Mouse (Mus musculus): ENCODE results near the gene Nms. TPM values are rescaled to one million over a fixed set of nuclear protein-coding genes. Genes with fewer than 3 reads are reported as not detected.

The Nms gene
- total and polyA plus RNA-seq, 3 experiments = not detected

DNA sequence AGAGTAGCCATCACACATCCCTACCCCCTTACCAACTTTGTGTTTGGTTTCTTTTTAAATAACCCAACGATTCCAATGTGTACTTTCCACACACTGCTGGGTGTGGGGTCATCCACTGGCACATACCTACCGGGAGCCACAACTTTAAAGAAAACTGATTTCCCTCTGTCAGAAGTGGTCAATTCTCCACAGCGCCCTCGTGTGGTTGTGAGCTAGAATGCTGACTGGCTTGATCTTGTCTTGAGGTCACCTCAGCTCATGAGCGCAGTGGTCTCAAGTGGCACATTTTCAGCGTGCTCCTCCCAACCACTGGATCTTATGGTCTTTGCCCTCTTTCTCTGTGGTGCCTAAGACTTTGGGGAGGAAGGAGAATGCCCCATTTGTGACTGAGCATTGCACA is 2.2 kb upstream of the Nms start:
- Histone ChIP-seq H3K4me3 (replicated peaks in 1 of 3; ENCODE audit: low read depth in 2 of 3, low read length in 2 of 3, poor library complexity in 1 of 3) (no peak overlapping the region), H3K4me1 (ENCODE audit: control insufficient read depth in 1 of 2, insufficient read depth in 2 of 2) (no peaks in the 10 kb centered on the region), H3K27me3 (replicated peaks) (peaks cover 1% of the 10 kb centered on the region), H3K9ac (ENCODE audit: insufficient read depth, low read depth) (no peak overlapping the region), H3K9me3 (replicated peaks; ENCODE audit: low read length) (no peaks in the 10 kb centered on the region), H3K36me3 (replicated peaks in 1 of 2; ENCODE audit: control insufficient read depth in 1 of 2, insufficient read depth in 1 of 2, low read length in 1 of 2) (no peaks in the 10 kb centered on the region), H3K4me2 (ENCODE audit: insufficient read depth, low read depth, poor library complexity, severe bottlenecking) (no peak overlapping the region), H3K79me2 (replicated peaks; ENCODE audit: control insufficient read depth, extremely low read depth, insufficient read depth, poor library complexity, severe bottlenecking) (no peaks in the 10 kb centered on the region), H3K27ac (ENCODE audit: insufficient read depth, low read depth) (no peak overlapping the region)
- peak; percentile 71 for DNase-seq (ENCODE audit: extremely low read depth)
- in situ Hi-C loops (cut with MboI; ENCODE audit: low pct_ligation_motif_present, low pct_unique_long_range_greater_than_20kb, low sequenced_read_pairs) = loop anchor here (10.0 kb wide), 1 partner anchor 72 kb away; no protein-coding TSS in a partner anchor
- dilution Hi-C loops (cut with MboI; ENCODE audit: extremely low pct_ligation_motif_present, extremely low pct_unique_long_range_greater_than_20kb, low sequenced_read_pairs) = no loop called here
- TF ChIP-seq USF1 (IDR thresholded peaks at IDR 0.05; ENCODE audit: low read depth, low read length) (no peak), MAX (IDR thresholded peaks at IDR 0.05; ENCODE audit: low read length) (no peak), GABPA (IDR thresholded peaks at IDR 0.05; ENCODE audit: insufficient replicate concordance, low read depth, low read length) (no peak), UBTF (IDR thresholded peaks at IDR 0.05; ENCODE audit: low read depth, low read length) (no peak), RAD21 (IDR thresholded peaks at IDR 0.05; ENCODE audit: low read depth, low read length) (peak; percentile 40), CTCF (conservative IDR thresholded peaks at IDR 0.05 in 1 of 2, IDR thresholded peaks at IDR 0.05 in 1 of 2; ENCODE audit: low read depth in 2 of 2, low read length in 2 of 2) (peak; percentile 83 to 96), NRF1 (IDR thresholded peaks at IDR 0.05; ENCODE audit: low read depth, low read length) (no peak), MAFK (IDR thresholded peaks at IDR 0.05; ENCODE audit: insufficient replicate concordance, low read length) (peak; percentile 70; the same call in 1 of the 2 replicates), TBP (conservative IDR thresholded peaks at IDR 0.05; ENCODE audit: low read depth, low read length) (no peak), SMC3 (IDR thresholded peaks at IDR 0.05; ENCODE audit: low read depth, low read length) (peak; percentile 71)

DNA sequence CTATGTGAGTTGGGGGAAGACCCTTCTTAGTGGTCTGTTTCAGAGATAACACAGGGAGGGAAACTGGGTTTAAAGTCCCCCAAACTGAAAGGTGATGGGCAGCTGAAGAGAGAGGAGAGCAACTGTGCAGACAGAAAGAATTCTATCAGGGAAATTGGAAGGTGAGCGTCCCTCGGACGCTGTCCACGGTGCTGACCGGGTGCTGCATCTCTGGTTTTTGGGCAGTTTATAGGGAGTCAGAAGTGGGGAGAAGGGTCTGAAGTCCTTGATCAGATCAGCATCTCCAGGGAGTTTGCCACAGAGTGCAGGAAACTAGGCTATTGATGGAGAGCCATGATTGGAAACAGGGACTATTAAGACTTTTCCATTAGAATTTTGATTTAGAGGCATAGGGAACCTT is 659 bp downstream of the Nms start:
- Histone ChIP-seq H3K79me2 (replicated peaks; ENCODE audit: control insufficient read depth, extremely low read depth, insufficient read depth, poor library complexity, severe bottlenecking) (no peaks in the 10 kb centered on the region), H3K4me2 (ENCODE audit: insufficient read depth, low read depth, poor library complexity, severe bottlenecking) (no peak overlapping the region), H3K27ac (ENCODE audit: insufficient read depth, low read depth) (no peak overlapping the region), H3K36me3 (replicated peaks in 1 of 2; ENCODE audit: control insufficient read depth in 1 of 2, insufficient read depth in 1 of 2, low read length in 1 of 2) (no peaks in the 10 kb centered on the region), H3K4me1 (ENCODE audit: control insufficient read depth in 1 of 2, insufficient read depth in 2 of 2) (no peaks in the 10 kb centered on the region), H3K4me3 (replicated peaks in 1 of 3; ENCODE audit: low read depth in 2 of 3, low read length in 2 of 3, poor library complexity in 1 of 3) (no peak overlapping the region), H3K9ac (ENCODE audit: insufficient read depth, low read depth) (no peak overlapping the region), H3K27me3 (replicated peaks) (peaks cover 9% of the 10 kb centered on the region), H3K9me3 (replicated peaks; ENCODE audit: low read length) (no peaks in the 10 kb centered on the region)
- no peak for TF ChIP-seq ZNF384 (IDR thresholded peaks at IDR 0.05; ENCODE audit: low read depth, low read length)
- no peak for TF ChIP-seq USF1 (IDR thresholded peaks at IDR 0.05; ENCODE audit: low read depth, low read length)
- TF ChIP-seq HCFC1 (IDR thresholded peaks at IDR 0.05; ENCODE audit: low read depth, low read length) = no peak
- TF ChIP-seq POLR2A (IDR thresholded peaks at IDR 0.05; ENCODE audit: low read depth, low read length) = no peak
- TF ChIP-seq MAFK (IDR thresholded peaks at IDR 0.05; ENCODE audit: insufficient replicate concordance, low read length) = no peak
- no peak for TF ChIP-seq BHLHE40 (IDR thresholded peaks at IDR 0.05; ENCODE audit: low read depth, low read length)
- TF ChIP-seq RAD21 (IDR thresholded peaks at IDR 0.05; ENCODE audit: low read depth, low read length) = no peak
- TF ChIP-seq MAX (IDR thresholded peaks at IDR 0.05; ENCODE audit: low read length) = no peak
- no peak for TF ChIP-seq POLR2AphosphoS2 (IDR thresholded peaks at IDR 0.05; ENCODE audit: low read depth, low read length)
- no peak for TF ChIP-seq CHD2 (IDR thresholded peaks at IDR 0.05; ENCODE audit: low read length)
- no peak for TF ChIP-seq SMC3 (IDR thresholded peaks at IDR 0.05; ENCODE audit: low read depth, low read length)
- TF ChIP-seq NELFE (IDR thresholded peaks at IDR 0.05; ENCODE audit: low read depth, low read length) = no peak
- TF ChIP-seq ELF1 (IDR thresholded peaks at IDR 0.05; ENCODE audit: low read depth, low read length) = no peak
- dilution Hi-C loops (cut with MboI; ENCODE audit: extremely low pct_ligation_motif_present, extremely low pct_unique_long_range_greater_than_20kb, low sequenced_read_pairs) = no loop called here
- no peak for DNase-seq (ENCODE audit: extremely low read depth)
- in situ Hi-C loops (cut with MboI; ENCODE audit: low pct_ligation_motif_present, low pct_unique_long_range_greater_than_20kb, low sequenced_read_pairs) = loop anchor here (10.0 kb wide), 1 partner anchor 75 kb away; no protein-coding TSS in a partner anchor

Data from CH12.LX (cell line).